Mouse (Mus musculus): ENCODE results near the gene Mboat1. TPM values are rescaled to one million over a fixed set of nuclear protein-coding genes. Genes with fewer than 3 reads are reported as not detected.

Gene Mboat1
- polyA plus RNA-seq, 1 experiment from 2014 or later = 1.5 TPM

DNA sequence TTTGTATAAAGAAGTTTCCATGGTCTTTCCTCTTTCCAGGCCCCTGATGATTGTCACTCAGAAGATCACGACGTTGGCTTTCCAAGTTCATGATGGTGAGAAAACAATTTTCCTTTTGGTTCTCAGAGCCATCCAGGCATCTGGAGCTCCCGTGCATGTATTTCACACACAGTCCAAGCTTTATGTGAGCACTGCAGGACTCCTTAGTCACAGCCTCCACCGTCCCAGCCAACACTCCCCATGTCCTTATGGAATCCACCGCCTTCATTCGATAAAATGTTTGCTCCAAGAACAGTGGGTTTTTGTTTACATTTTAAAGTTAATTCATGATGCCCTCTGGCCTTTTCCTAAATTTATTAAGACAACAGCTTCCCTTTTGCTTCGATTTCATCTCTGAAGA is 83.3 kb downstream of the Mboat1 start:
- WGBS (ENCODE audit: insufficient replicate concordance) = 73% methylated on average over 7 of the region's 7 CpGs
- Histone ChIP-seq H3K27me3 (ENCODE audit: control insufficient read depth, insufficient read depth, low read depth, low read length) (no peaks in the 10 kb centered on the region), H3K27ac (ENCODE audit: low read length) (no peak overlapping the region), H3K4me1 (ENCODE audit: control insufficient read depth, low read depth, low read length) (no peaks in the 10 kb centered on the region), H3K4me2 (ENCODE audit: low read depth, low read length) (no peak overlapping the region), H3K36me3 (ENCODE audit: control insufficient read depth, insufficient read depth) (no peaks in the 10 kb centered on the region), H3K9me3 (replicated peaks; ENCODE audit: control insufficient read depth, low read length) (no peaks in the 10 kb centered on the region), H3K4me3 (ENCODE audit: low read depth, low read length) (no peak overlapping the region), H3K9ac (ENCODE audit: low read depth, low read length) (no peak overlapping the region)
- no peak for ATAC-seq (ENCODE audit: low read depth)

DNA sequence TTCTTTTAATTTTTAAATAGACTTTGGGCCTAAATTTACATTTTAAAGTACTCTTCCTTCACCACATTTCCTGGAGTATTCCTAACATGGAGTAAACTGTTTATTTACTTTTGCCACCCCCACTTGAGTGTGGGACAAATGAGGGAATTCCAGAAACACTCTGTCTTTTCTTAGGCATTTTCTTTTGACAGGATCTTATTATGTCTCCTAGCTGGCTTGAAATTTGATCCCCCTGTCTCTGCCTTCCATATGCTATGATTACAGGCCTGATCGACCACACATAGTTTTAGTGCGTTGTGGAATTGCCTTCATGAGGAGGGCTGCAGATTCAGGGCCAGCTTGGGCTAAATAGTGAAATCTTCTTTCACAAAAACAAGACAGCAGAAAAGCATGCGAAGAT is 85.0 kb downstream of the Mboat1 start:
- no peak for ATAC-seq (ENCODE audit: low read depth)
- H3K9ac ChIP-seq (ENCODE audit: low read depth, low read length) = no peak overlapping the region
- H3K36me3 ChIP-seq (ENCODE audit: control insufficient read depth, insufficient read depth) = no peaks in the 10 kb centered on the region
- no peak overlapping the region for H3K27ac ChIP-seq (ENCODE audit: low read length)
- no peaks in the 10 kb centered on the region for H3K9me3 ChIP-seq (replicated peaks; ENCODE audit: control insufficient read depth, low read length)
- no peaks in the 10 kb centered on the region for H3K27me3 ChIP-seq (ENCODE audit: control insufficient read depth, insufficient read depth, low read depth, low read length)
- no peak overlapping the region for H3K4me3 ChIP-seq (ENCODE audit: low read depth, low read length)
- no peaks in the 10 kb centered on the region for H3K4me1 ChIP-seq (ENCODE audit: control insufficient read depth, low read depth, low read length)
- no peak overlapping the region for H3K4me2 ChIP-seq (ENCODE audit: low read depth, low read length)
- WGBS (ENCODE audit: insufficient replicate concordance) = 62% methylated on average over 3 of the region's 3 CpGs

GRCm38 (mm10) chr13:30224114-30224513 is 87.8 kb downstream of the Mboat1 start:
- Histone ChIP-seq H3K4me1 (ENCODE audit: control insufficient read depth, low read depth, low read length) (no peaks in the 10 kb centered on the region), H3K9me3 (replicated peaks; ENCODE audit: control insufficient read depth, low read length) (no peaks in the 10 kb centered on the region), H3K9ac (ENCODE audit: low read depth, low read length) (no peak overlapping the region), H3K27ac (ENCODE audit: low read length) (no peak overlapping the region), H3K27me3 (ENCODE audit: control insufficient read depth, insufficient read depth, low read depth, low read length) (no peaks in the 10 kb centered on the region), H3K4me2 (ENCODE audit: low read depth, low read length) (no peak overlapping the region), H3K36me3 (ENCODE audit: control insufficient read depth, insufficient read depth) (no peaks in the 10 kb centered on the region), H3K4me3 (ENCODE audit: low read depth, low read length) (no peak overlapping the region)
- 68% methylated on average over 10 of the region's 10 CpGs for WGBS (ENCODE audit: insufficient replicate concordance)
- no peak for ATAC-seq (ENCODE audit: low read depth)

- H3K4me1 ChIP-seq (ENCODE audit: control insufficient read depth, low read depth, low read length) = no peaks in the 10 kb centered on the region
- ATAC-seq (ENCODE audit: low read depth) = no peak
- H3K27ac ChIP-seq (ENCODE audit: low read length) = no peak overlapping the region
- H3K4me2 ChIP-seq (ENCODE audit: low read depth, low read length) = no peak overlapping the region
- no peak overlapping the region for H3K4me3 ChIP-seq (ENCODE audit: low read depth, low read length)
- WGBS (ENCODE audit: insufficient replicate concordance) = 76% methylated on average over 6 of the region's 6 CpGs
- H3K9ac ChIP-seq (ENCODE audit: low read depth, low read length) = no peak overlapping the region
- H3K36me3 ChIP-seq (ENCODE audit: control insufficient read depth, insufficient read depth) = no peaks in the 10 kb centered on the region
- no peaks in the 10 kb centered on the region for H3K27me3 ChIP-seq (ENCODE audit: control insufficient read depth, insufficient read depth, low read depth, low read length)
- no peaks in the 10 kb centered on the region for H3K9me3 ChIP-seq (replicated peaks; ENCODE audit: control insufficient read depth, low read length)
These were observed 88.4 kb downstream of the Mboat1 start for GRCm38 (mm10) chr13:30224659-30225058.

DNA sequence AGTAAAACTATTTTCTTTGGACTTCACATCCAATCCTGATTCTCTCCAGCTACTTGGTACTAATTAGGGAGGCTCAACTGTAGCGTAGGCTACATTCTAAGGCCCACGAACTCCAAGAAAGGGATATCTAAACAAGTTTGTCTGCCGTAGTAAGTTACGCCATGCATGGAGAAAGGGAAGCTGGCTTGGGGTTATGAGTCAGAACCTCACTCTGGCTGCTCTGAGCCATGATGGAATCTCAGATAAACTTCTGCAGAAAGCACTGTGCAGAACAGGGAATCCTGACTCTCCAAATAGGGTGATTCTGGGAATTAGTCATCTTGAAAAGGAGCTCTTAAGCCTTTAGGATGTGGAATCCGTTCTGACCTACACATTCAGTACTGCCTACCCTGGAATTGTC is 92.5 kb downstream of the Mboat1 start:
- Histone ChIP-seq H3K4me2 (ENCODE audit: low read depth, low read length) (no peak overlapping the region), H3K27me3 (ENCODE audit: control insufficient read depth, insufficient read depth, low read depth, low read length) (no peaks in the 10 kb centered on the region)

DNA sequence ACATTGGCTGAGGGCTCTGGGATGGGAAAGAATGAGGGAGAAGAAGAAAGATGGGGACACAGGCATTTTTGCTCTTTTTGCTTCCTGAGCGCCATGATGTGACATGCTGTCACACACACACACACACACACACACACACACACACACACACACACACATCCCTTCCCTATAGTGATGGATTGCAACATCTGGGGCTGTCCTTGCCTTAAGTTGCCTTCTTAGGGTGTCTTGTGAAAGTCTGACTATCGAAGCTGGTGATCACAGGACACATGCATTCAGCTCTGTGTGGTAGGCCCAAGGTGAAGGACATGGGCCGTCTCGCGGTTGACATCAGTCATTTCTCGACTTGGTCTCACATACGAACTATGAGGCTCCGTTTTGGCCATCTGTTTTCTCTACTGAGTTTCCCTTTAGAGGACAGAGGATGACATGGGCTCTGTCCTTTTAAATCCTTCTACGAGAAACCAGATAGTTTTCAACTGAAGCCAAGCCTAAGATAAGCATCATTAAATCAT is 93.4 kb downstream of the Mboat1 start:
- Histone ChIP-seq H3K36me3 (ENCODE audit: control insufficient read depth, insufficient read depth) (no peaks in the 10 kb centered on the region), H3K4me1 (ENCODE audit: control insufficient read depth, low read depth, low read length) (no peaks in the 10 kb centered on the region), H3K27me3 (ENCODE audit: control insufficient read depth, insufficient read depth, low read depth, low read length) (no peaks in the 10 kb centered on the region), H3K27ac (ENCODE audit: low read length) (no peak overlapping the region), H3K9me3 (replicated peaks; ENCODE audit: control insufficient read depth, low read length) (no peaks in the 10 kb centered on the region), H3K9ac (ENCODE audit: low read depth, low read length) (no peak overlapping the region), H3K4me3 (ENCODE audit: low read depth, low read length) (no peak overlapping the region), H3K4me2 (ENCODE audit: low read depth, low read length) (no peak overlapping the region)
- no peak for ATAC-seq (ENCODE audit: low read depth)
- 71% methylated on average over 9 of the region's 9 CpGs for WGBS (ENCODE audit: insufficient replicate concordance)

More for the DNA sequence above, 92.5 kb downstream of the Mboat1 start:
- Histone ChIP-seq H3K4me3 (ENCODE audit: low read depth, low read length) (no peak overlapping the region), H3K27ac (ENCODE audit: low read length) (no peak overlapping the region), H3K9ac (ENCODE audit: low read depth, low read length) (no peak overlapping the region), H3K36me3 (ENCODE audit: control insufficient read depth, insufficient read depth) (no peaks in the 10 kb centered on the region), H3K9me3 (replicated peaks; ENCODE audit: control insufficient read depth, low read length) (no peaks in the 10 kb centered on the region), H3K4me1 (ENCODE audit: control insufficient read depth, low read depth, low read length) (no peaks in the 10 kb centered on the region)
- no peak for ATAC-seq (ENCODE audit: low read depth)
- 63% methylated on average over 5 of the region's 5 CpGs for WGBS (ENCODE audit: insufficient replicate concordance)

DNA sequence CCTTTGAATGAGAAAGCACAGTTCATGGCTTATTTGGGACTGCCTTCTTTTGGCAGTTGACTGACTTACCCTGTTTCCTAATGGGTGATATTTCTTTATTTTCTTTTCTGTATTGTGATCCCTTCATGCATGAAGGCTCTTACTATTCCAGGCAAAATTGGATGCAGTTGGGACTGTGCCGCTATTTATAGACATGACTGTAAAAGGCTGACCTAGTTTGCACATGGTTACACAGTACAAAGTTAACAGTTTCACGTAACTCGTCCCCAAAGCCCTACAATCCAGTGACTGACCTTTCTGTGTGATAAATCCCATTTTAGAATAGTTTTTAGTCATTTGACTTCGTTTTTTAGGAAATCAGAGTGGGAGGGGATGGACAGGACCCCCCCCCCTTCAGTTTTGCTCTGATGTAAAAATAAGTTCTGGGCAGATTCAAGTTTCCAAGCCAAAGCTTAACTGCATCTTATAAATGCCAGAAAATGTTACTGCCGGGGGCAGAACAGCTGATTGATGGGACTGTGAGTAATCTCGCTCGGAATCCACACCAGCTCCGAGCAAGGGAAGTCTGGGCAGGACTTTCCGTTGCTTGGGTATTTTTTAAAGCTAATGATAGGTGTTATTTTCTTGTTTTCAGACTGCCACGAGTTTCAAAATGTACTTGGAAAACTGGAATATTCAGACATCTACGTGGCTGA is 98.9 kb downstream of the Mboat1 start:
- H3K9ac ChIP-seq (ENCODE audit: low read depth, low read length) = no peak overlapping the region
- H3K36me3 ChIP-seq (ENCODE audit: control insufficient read depth, insufficient read depth) = no peaks in the 10 kb centered on the region
- no peaks in the 10 kb centered on the region for H3K27me3 ChIP-seq (ENCODE audit: control insufficient read depth, insufficient read depth, low read depth, low read length)
- no peak overlapping the region for H3K4me2 ChIP-seq (ENCODE audit: low read depth, low read length)
- H3K4me1 ChIP-seq (ENCODE audit: control insufficient read depth, low read depth, low read length) = no peaks in the 10 kb centered on the region
- H3K4me3 ChIP-seq (ENCODE audit: low read depth, low read length) = no peak overlapping the region
- H3K27ac ChIP-seq (ENCODE audit: low read length) = no peak overlapping the region
- no peaks in the 10 kb centered on the region for H3K9me3 ChIP-seq (replicated peaks; ENCODE audit: control insufficient read depth, low read length)
- ATAC-seq (ENCODE audit: low read depth) = peak; percentile 70
- WGBS (ENCODE audit: insufficient replicate concordance) = 60% methylated on average over 11 of the region's 11 CpGs

GRCm38 (mm10) chr13:30239396-30239795 is 103.1 kb downstream of the Mboat1 start:
- H3K27ac ChIP-seq (ENCODE audit: low read length) = no peak overlapping the region
- no peaks in the 10 kb centered on the region for H3K4me1 ChIP-seq (ENCODE audit: control insufficient read depth, low read depth, low read length)
- no peak for ATAC-seq (ENCODE audit: low read depth)
- 68% methylated on average over 6 of the region's 6 CpGs for WGBS (ENCODE audit: insufficient replicate concordance)
- no peaks in the 10 kb centered on the region for H3K9me3 ChIP-seq (replicated peaks; ENCODE audit: control insufficient read depth, low read length)
- H3K4me2 ChIP-seq (ENCODE audit: low read depth, low read length) = no peak overlapping the region
- H3K4me3 ChIP-seq (ENCODE audit: low read depth, low read length) = no peak overlapping the region
- H3K9ac ChIP-seq (ENCODE audit: low read depth, low read length) = no peak overlapping the region
- H3K27me3 ChIP-seq (ENCODE audit: control insufficient read depth, insufficient read depth, low read depth, low read length) = no peaks in the 10 kb centered on the region
- no peaks in the 10 kb centered on the region for H3K36me3 ChIP-seq (ENCODE audit: control insufficient read depth, insufficient read depth)

- Histone ChIP-seq H3K4me3 (ENCODE audit: low read depth, low read length) (no peak overlapping the region), H3K27me3 (ENCODE audit: control insufficient read depth, insufficient read depth, low read depth, low read length) (no peaks in the 10 kb centered on the region), H3K9me3 (replicated peaks; ENCODE audit: control insufficient read depth, low read length) (no peaks in the 10 kb centered on the region), H3K36me3 (ENCODE audit: control insufficient read depth, insufficient read depth) (no peaks in the 10 kb centered on the region), H3K4me2 (ENCODE audit: low read depth, low read length) (no peak overlapping the region), H3K4me1 (ENCODE audit: control insufficient read depth, low read depth, low read length) (no peaks in the 10 kb centered on the region), H3K27ac (ENCODE audit: low read length) (no peak overlapping the region), H3K9ac (ENCODE audit: low read depth, low read length) (no peak overlapping the region)
- WGBS (ENCODE audit: insufficient replicate concordance) = 84% methylated on average over 4 of the region's 4 CpGs
- no peak for ATAC-seq (ENCODE audit: low read depth)
These were observed 109.3 kb downstream of the Mboat1 start for GRCm38 (mm10) chr13:30245573-30245972.
